Mouse (Mus musculus) left cerebral cortex, postnatal 25 days (tissue): ENCODE measurements at regions not wholly inside any gene's neighbourhood (a gene's known extent, or its start where the extent isn't known, plus 50 kb on each side); places are given as distances from the start of the nearest gene placed in this dataset.

Source experiments
- DNase-seq, 2 experiments: peaks; one replicate each; pipeline ENCODE4 v3.0.0; 2022; ENCODE audit warnings: low spot score in 2 of 2, mixed read lengths in 1 of 2
- intact Hi-C: fragments of 180-260 bp; cut with DNase I; formaldehyde crosslinking; loops from one replicate; pipeline ENCODE4 v1.15.1; 2025

GRCm38 (mm10) chr4:67833397-67833796 is 1006.0 kb downstream of the Tlr4 start:
- intact Hi-C loops: no loop called here
- peak; percentile 30 to 49 for DNase-seq

- DNase-seq: no peak
- intact Hi-C loops: no loop called here
Measured at GRCm38 (mm10) chr4:67825484-67825883, 998.1 kb downstream of the Tlr4 start.

DNA sequence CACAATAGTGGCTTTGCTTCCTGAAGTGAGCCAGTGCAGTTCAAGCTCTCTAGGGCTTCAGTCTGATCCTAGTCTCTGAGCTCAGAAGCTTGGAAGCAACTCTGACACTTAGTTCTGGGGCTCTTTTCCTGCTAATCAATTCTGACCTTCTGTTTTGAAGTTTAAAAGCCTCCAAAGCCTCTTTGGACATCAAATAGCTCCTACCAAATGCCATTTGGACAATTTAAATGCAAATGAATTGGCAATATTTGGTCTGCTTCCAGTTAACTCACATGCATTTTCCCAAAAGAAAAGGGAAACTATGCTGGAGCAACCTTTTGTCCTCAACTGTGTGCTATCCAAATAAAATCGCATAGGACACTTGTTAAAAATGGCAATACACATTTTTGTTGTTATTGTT is 968.7 kb downstream of the Tlr4 start:
- intact Hi-C loops: no loop called here
- no peak for DNase-seq
